Mouse (Mus musculus): ENCODE data around the gene Sh2d3c. TPM values are rescaled to one million over a fixed set of nuclear protein-coding genes. Genes with fewer than 3 reads are reported as not detected.
A peak's percentile ranks its signal among the peaks of the same experiment; 100 is the strongest.

Sh2d3c gene
- polyA plus RNA-seq, 1 experiment from 2014 or later, result 41.8 TPM

- Histone ChIP-seq H3K9ac (no peak overlapping the region), H3K36me3 (peaks cover 15% of the 10 kb centered on the region), H3K27me3 (replicated peaks) (no peaks in the 10 kb centered on the region), H3K27ac (peak overlapping the region; percentile 97; the same call in 1 of the 2 replicates), H3K9me3 (no peaks in the 10 kb centered on the region), H3K4me1 (peaks cover 31% of the 10 kb centered on the region), H3K4me2 (replicated peaks) (peak overlapping the region; percentile 93), H3K4me3 (no peak overlapping the region)
- no peak for ATAC-seq (ENCODE audit: low FRiP score, low read depth)
- WGBS, result 66% methylated on average over 11 of the region's 11 CpGs
These were observed 6.5 kb upstream of the Sh2d3c start for GRCm38 (mm10) chr2:32714117-32714986.

- H3K4me3 ChIP-seq, result no peak overlapping the region
- H3K36me3 ChIP-seq, result peaks cover 9% of the 10 kb centered on the region
- no peak overlapping the region for H3K27ac ChIP-seq
- WGBS, result 73% methylated on average over 4 of the region's 4 CpGs
- no peak for ATAC-seq (ENCODE audit: low FRiP score, low read depth)
- H3K9me3 ChIP-seq, result no peaks in the 10 kb centered on the region
- peaks cover 31% of the 10 kb centered on the region for H3K4me1 ChIP-seq
- 0 out of 2 replicates have a peak overlapping the region, but pooled peaks have one; percentile 1 for H3K4me2 ChIP-seq (replicated peaks)
- H3K27me3 ChIP-seq (replicated peaks), result no peaks in the 10 kb centered on the region
- H3K9ac ChIP-seq, result no peak overlapping the region
These were observed 5.8 kb upstream of the Sh2d3c start for GRCm38 (mm10) chr2:32714987-32715425.

- no peak overlapping the region for H3K9ac ChIP-seq
- no peaks in the 10 kb centered on the region for H3K27me3 ChIP-seq (replicated peaks)
- peaks cover 22% of the 10 kb centered on the region for H3K4me1 ChIP-seq
- H3K4me3 ChIP-seq, result no peak overlapping the region
- no peaks in the 10 kb centered on the region for H3K9me3 ChIP-seq
- ATAC-seq (ENCODE audit: low FRiP score, low read depth), result no peak
- no peaks in the 10 kb centered on the region for H3K36me3 ChIP-seq
- no peak overlapping the region for H3K27ac ChIP-seq
- no peak overlapping the region for H3K4me2 ChIP-seq (replicated peaks)
- whole genome bisulfite sequencing, result 47% methylated on average over 9 of the region's 9 CpGs
These were observed 2.1 kb upstream of the Sh2d3c start for GRCm38 (mm10) chr2:32718761-32719160.

GRCm38 (mm10) chr2:32720053-32720452 lies 802 bp upstream of the Sh2d3c start:
- no peak overlapping the region for H3K4me3 ChIP-seq
- peaks cover 11% of the 10 kb centered on the region for H3K4me1 ChIP-seq
- no peak overlapping the region for H3K4me2 ChIP-seq (replicated peaks)
- H3K27ac ChIP-seq, result no peak overlapping the region
- no peak for ATAC-seq (ENCODE audit: low FRiP score, low read depth)
- no peak overlapping the region for H3K9ac ChIP-seq
- no peaks in the 10 kb centered on the region for H3K9me3 ChIP-seq
- 86% methylated on average over 3 of the region's 3 CpGs for WGBS
- H3K36me3 ChIP-seq, result no peaks in the 10 kb centered on the region
- H3K27me3 ChIP-seq (replicated peaks), result no peaks in the 10 kb centered on the region

DNA sequence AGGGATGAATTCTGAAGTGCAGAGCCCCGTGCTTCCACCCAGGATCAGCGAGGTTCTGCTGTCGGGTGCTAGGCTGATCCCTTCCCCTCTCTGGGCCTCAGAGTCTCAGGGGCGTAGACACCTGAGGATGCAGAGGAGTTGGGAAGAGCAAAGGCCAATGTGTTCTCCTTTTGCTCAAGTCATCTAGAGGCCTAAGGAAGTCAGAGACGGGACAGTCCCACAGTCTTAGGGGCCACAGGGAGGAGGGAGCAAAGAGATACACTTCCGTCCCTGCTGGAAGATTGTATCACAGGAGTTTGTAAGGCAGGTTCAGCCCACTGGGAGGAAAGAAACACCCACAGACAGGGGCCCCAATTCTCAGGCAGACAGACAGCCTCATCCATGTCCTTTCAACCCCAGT lies 1.2 kb downstream of the Sh2d3c start:
- 59% methylated on average over 6 of the region's 6 CpGs for WGBS
- H3K36me3 ChIP-seq, result no peaks in the 10 kb centered on the region
- no peaks in the 10 kb centered on the region for H3K9me3 ChIP-seq
- no peak for ATAC-seq (ENCODE audit: low FRiP score, low read depth)
- H3K4me2 ChIP-seq (replicated peaks), result no peak overlapping the region
- no peak overlapping the region for H3K9ac ChIP-seq
- H3K27me3 ChIP-seq (replicated peaks), result no peaks in the 10 kb centered on the region
- H3K27ac ChIP-seq, result 0 out of 2 replicates have a peak overlapping the region, but pooled peaks have one; percentile 4
- peaks cover 12% of the 10 kb centered on the region for H3K4me1 ChIP-seq
- H3K4me3 ChIP-seq, result no peak overlapping the region

DNA sequence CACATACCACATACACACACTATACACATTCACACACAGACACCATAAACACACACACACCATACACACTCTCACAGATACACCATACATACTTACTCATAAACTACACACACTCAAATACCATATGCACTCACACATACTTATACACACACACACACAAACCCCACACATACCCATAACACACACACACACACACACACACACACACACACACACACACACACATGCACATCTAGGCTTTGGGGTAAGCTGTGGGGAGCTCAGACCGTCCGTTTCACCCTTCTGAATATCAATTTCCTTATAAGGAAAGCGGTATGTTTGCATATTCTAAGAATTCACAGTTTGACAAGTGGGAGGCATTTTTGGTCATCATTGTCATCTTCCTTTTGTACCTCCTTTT lies 1.7 kb downstream of the Sh2d3c start:
- H3K4me2 ChIP-seq (replicated peaks), result no peak overlapping the region
- no peak overlapping the region for H3K9ac ChIP-seq
- no peaks in the 10 kb centered on the region for H3K27me3 ChIP-seq (replicated peaks)
- no peaks in the 10 kb centered on the region for H3K36me3 ChIP-seq
- H3K4me1 ChIP-seq, result peaks cover 14% of the 10 kb centered on the region
- H3K4me3 ChIP-seq, result no peak overlapping the region
- H3K27ac ChIP-seq, result no peak overlapping the region
- ATAC-seq (ENCODE audit: low FRiP score, low read depth), result no peak
- H3K9me3 ChIP-seq, result no peaks in the 10 kb centered on the region
- 77% methylated on average over 3 of the region's 3 CpGs for WGBS

DNA sequence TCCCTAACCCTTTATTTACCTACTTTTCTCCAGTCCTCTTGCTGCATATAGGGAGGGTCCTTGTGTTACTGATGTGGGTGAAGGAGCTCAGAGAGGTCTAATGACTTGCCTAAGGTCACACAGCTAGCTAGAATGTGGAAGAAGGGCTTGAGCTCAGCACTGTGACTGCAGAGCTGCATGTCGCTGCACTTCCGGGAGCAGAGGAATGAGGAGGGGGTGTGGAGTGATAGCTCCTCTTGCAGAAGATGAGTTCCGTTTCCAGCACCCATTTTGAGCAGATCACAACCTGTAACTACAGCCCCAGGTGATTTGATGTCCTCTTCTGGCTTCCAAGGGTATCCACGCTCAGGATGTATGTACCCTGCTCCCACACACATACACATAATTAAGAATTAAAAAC lies 3.3 kb downstream of the Sh2d3c start:
- Histone ChIP-seq H3K27ac (no peak overlapping the region), H3K36me3 (no peaks in the 10 kb centered on the region), H3K4me3 (no peak overlapping the region), H3K4me2 (replicated peaks) (no peak overlapping the region), H3K9me3 (no peaks in the 10 kb centered on the region), H3K4me1 (peaks cover 9% of the 10 kb centered on the region), H3K27me3 (replicated peaks) (no peaks in the 10 kb centered on the region), H3K9ac (no peak overlapping the region)
- no peak for ATAC-seq (ENCODE audit: low FRiP score, low read depth)
- 85% methylated on average over 4 of the region's 4 CpGs for whole genome bisulfite sequencing

DNA sequence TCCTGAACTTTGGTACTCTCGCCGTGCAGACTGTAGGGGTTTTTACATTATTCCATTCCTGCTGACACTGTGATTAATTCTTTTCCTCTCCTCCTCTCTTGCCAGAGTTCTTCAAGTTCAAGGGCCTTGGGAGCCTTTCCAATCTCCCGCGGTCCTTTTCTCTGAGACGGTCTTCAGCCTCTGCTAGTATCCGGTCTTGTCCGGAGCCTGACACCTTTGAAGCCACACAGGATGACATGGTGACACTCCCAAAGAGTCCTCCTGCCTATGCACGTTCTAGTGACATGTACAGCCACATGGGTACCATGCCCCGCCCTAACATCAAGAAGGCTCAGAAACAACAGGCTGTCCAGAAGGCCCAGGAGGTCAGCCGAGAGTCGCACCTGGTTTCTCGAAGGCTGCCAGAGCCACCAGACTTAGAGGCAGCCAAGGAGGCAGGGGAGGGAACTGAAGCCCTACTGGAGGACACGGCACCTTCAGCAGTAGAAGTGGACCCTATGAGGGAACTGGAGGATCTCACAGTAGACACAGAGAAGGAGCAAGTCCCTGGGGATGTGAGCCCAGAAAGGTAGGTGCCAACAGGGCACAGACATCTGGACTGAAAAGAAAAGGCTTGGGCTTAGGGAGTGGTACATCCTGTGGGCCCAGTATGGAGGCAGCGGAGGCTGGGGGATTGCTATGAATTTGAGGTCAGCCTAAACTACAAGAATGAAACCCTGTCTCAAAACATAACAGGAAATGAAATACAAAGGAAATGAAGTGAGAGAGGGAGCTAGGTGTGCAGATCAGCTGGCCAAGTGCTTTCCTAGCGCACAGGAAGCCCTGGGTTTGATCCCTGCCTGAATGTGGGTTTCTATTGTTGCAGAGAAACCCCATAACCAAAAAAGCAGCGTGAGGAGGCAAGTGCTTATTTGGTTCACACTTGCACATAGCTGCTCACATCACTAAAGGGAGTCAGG lies 4.3 kb downstream of the Sh2d3c start:
- Histone ChIP-seq H3K4me2 (replicated peaks) (no peak overlapping the region), H3K4me1 (peaks cover 9% of the 10 kb centered on the region), H3K9ac (no peak overlapping the region), H3K27me3 (replicated peaks) (no peaks in the 10 kb centered on the region), H3K4me3 (no peak overlapping the region), H3K9me3 (no peaks in the 10 kb centered on the region), H3K27ac (no peak overlapping the region), H3K36me3 (no peaks in the 10 kb centered on the region)
- ATAC-seq (ENCODE audit: low FRiP score, low read depth), result no peak
- 78% methylated on average over 16 of the region's 16 CpGs for WGBS

- no peak overlapping the region for H3K27ac ChIP-seq
These were observed 6.6 kb downstream of the Sh2d3c start for GRCm38 (mm10) chr2:32727435-32727834.

GRCm38 (mm10) chr2:32728463-32728862 lies 7.6 kb downstream of the Sh2d3c start:
- Histone ChIP-seq H3K36me3 (no peaks in the 10 kb centered on the region), H3K4me1 (peaks cover 14% of the 10 kb centered on the region; the same call in 1 of the 2 replicates), H3K4me3 (peak overlapping the region; percentile 33; the same call in 1 of the 2 replicates), H3K4me2 (replicated peaks) (peak overlapping the region; percentile 57), H3K27ac (no peak overlapping the region), H3K9ac (no peak overlapping the region), H3K27me3 (replicated peaks) (no peaks in the 10 kb centered on the region), H3K9me3 (no peaks in the 10 kb centered on the region)
- ATAC-seq (ENCODE audit: low FRiP score, low read depth), result no peak
- 49% methylated on average over 7 of the region's 7 CpGs for WGBS

More at GRCm38 (mm10) chr2:32727435-32727834, 6.6 kb downstream of the Sh2d3c start:
- peaks cover 14% of the 10 kb centered on the region; the same call in 1 of the 2 replicates for H3K4me1 ChIP-seq
- H3K9ac ChIP-seq, result peak overlapping the region; percentile 14; the same call in 1 of the 2 replicates
- ATAC-seq (ENCODE audit: low FRiP score, low read depth), result peak; percentile 94
- no peaks in the 10 kb centered on the region for H3K9me3 ChIP-seq
- H3K4me3 ChIP-seq, result peak overlapping the region; percentile 33
- H3K27me3 ChIP-seq (replicated peaks), result no peaks in the 10 kb centered on the region
- under 1% methylated on average over 16 of the region's 16 CpGs for WGBS
- H3K36me3 ChIP-seq, result no peaks in the 10 kb centered on the region
- peak overlapping the region; percentile 57 for H3K4me2 ChIP-seq (replicated peaks)

- 57% methylated on average over 4 of the region's 4 CpGs for WGBS
- Histone ChIP-seq H3K9ac (no peak overlapping the region), H3K9me3 (no peaks in the 10 kb centered on the region), H3K27me3 (replicated peaks) (no peaks in the 10 kb centered on the region), H3K4me1 (peaks cover 17% of the 10 kb centered on the region; the same call in 1 of the 2 replicates), H3K36me3 (no peaks in the 10 kb centered on the region), H3K4me2 (replicated peaks) (no peak overlapping the region; the same call in 1 of the 2 replicates), H3K4me3 (no peak overlapping the region), H3K27ac (no peak overlapping the region)
- ATAC-seq (ENCODE audit: low FRiP score, low read depth), result no peak
These were observed 8.7 kb downstream of the Sh2d3c start for GRCm38 (mm10) chr2:32729547-32729946.

DNA sequence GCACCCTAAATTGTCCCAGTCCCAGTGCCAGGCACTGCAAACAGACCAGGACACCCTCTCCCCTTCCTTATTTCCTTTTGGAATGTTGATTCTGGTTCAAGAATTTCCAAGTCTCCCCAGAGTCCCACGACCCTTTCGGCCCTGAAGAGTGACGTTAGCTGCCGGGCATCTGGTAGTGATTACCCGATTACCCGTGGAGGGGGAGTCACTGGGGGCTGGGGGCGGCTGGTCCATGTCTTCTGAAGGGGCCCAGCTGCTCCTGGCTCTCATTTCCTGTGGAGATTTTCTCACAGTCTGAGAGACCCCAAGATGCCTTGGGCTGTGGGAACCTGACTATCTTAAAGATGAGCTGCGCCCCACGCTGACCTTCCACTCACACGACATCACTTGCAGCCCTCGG lies 10.0 kb downstream of the Sh2d3c start:
- no peak overlapping the region; the same call in 1 of the 2 replicates for H3K27ac ChIP-seq
- H3K4me3 ChIP-seq, result no peak overlapping the region
- H3K4me1 ChIP-seq, result peaks cover 19% of the 10 kb centered on the region; the same call in 1 of the 2 replicates
- no peaks in the 10 kb centered on the region for H3K9me3 ChIP-seq
- WGBS, result 54% methylated on average over 11 of the region's 11 CpGs
- no peaks in the 10 kb centered on the region for H3K36me3 ChIP-seq
- H3K4me2 ChIP-seq (replicated peaks), result peak overlapping the region; percentile 27
- ATAC-seq (ENCODE audit: low FRiP score, low read depth), result no peak
- H3K27me3 ChIP-seq (replicated peaks), result no peaks in the 10 kb centered on the region
- H3K9ac ChIP-seq, result 0 out of 2 replicates have a peak overlapping the region, but pooled peaks have one; percentile 17

Data from neural tube, embryonic 12.5 days (tissue).